Comparison of ENCODE assay signal across 1 mouse cellular context in the genomic region with DNA sequence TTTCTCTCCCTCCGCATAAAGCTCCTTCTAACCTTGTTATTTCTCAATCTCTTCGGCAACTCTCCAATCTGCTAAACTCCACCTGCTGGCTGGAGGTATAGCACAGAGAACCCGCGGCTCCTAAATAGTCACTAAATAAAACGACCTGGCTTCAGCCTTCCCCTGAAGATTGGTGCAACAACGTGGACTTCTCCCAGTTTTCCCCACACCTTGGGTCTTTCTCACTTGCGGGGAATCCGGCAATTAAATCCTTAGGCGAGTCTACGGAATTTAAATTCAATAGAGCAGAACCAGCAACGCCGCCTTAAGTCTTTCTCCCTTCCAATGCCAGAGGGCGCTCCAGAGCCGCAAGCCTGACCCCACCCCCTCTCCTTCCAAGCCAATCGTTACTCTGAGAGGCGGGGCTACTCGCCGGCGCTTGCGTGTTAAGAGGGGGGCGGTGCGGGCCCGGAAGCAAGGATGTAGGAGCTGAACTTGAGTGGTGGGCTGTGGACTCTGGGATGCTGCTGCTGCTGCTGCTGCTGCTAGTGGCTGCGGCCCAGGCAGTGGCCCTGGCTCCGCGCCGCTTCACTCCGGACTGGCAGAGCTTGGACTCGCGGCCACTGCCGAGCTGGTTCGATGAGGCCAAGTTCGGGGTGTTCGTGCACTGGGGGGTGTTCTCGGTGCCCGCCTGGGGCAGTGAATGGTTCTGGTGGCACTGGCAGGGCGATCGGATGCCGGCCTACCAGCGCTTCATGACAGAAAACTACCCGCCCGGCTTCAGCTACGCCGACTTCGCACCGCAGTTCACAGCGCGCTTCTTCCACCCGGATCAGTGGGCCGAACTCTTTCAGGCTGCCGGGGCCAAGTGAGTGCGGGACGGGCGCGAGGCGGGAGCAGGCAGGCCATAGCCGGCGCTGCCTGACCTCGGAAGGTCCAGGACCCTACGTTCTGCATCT.
TF ChIP-seq lines count a peak whose summit lies in the region.

Gene Fuca1, plus strand, starts transcription at position 432 of the 938 bp plus-strand sequence.

TF ChIP-seq in CH12.LX, 34 proteins besides CTCF, POLR2A, EP300 and RAD21 (continued from another document):
- TF ChIP-seq BHLHE40 (IDR thresholded peaks at IDR 0.05; ENCODE audit: low read depth, low read length), result 0 out of 2 replicates have a peak, but pooled peaks have one; percentile 9
- peak; percentile 41; the same call in 1 of the 2 replicates for TF ChIP-seq MAX (IDR thresholded peaks at IDR 0.05; ENCODE audit: low read length)
- TF ChIP-seq RCOR1 (conservative IDR thresholded peaks at IDR 0.05; ENCODE audit: low read depth, low read length), result no peak; the same call in 1 of the 2 replicates
- no peak for TF ChIP-seq PAX5 (IDR thresholded peaks at IDR 0.05; ENCODE audit: low read length)
- TF ChIP-seq TCF12 (IDR thresholded peaks at IDR 0.05; ENCODE audit: low read depth, low read length), result peak; percentile 63; the same call in 1 of the 2 replicates
- TF ChIP-seq GABPA (IDR thresholded peaks at IDR 0.05; ENCODE audit: insufficient replicate concordance, low read depth, low read length), result no peak
- TF ChIP-seq POLR2AphosphoS2 (IDR thresholded peaks at IDR 0.05; ENCODE audit: low read depth, low read length), result 0 out of 2 replicates have a peak, but pooled peaks have one; percentile 35
- TF ChIP-seq KAT2A (IDR thresholded peaks at IDR 0.05; ENCODE audit: insufficient replicate concordance, low read length), result 0 out of 2 replicates have a peak, but pooled peaks have one; percentile 53
- TF ChIP-seq CHD2 (IDR thresholded peaks at IDR 0.05; ENCODE audit: low read length), result peak; percentile 68
- peak; percentile 74 for TF ChIP-seq MEF2A (IDR thresholded peaks at IDR 0.05; ENCODE audit: borderline replicate concordance, low read depth, low read length)
- no peak for TF ChIP-seq JUN (IDR thresholded peaks at IDR 0.05; ENCODE audit: insufficient read depth, low read depth, low read length)
- no peak for TF ChIP-seq CHD1 (IDR thresholded peaks at IDR 0.05; ENCODE audit: low read depth, low read length)
- TF ChIP-seq SMC3 (IDR thresholded peaks at IDR 0.05; ENCODE audit: low read depth, low read length), result peak; percentile 94
- peak; percentile 78 for TF ChIP-seq NELFE (IDR thresholded peaks at IDR 0.05; ENCODE audit: low read depth, low read length)
- no peak for TF ChIP-seq ZNF384 (IDR thresholded peaks at IDR 0.05; ENCODE audit: low read depth, low read length)
- TF ChIP-seq IRF4 (IDR thresholded peaks at IDR 0.05; ENCODE audit: low read depth, low read length), result peak; percentile 49; the same call in 1 of the 2 replicates
- peak; percentile 78 for TF ChIP-seq MXI1 (IDR thresholded peaks at IDR 0.05; ENCODE audit: low read depth, low read length)
- 0 out of 2 replicates have a peak, but pooled peaks have one; percentile 46 for TF ChIP-seq MAZ (IDR thresholded peaks at IDR 0.05; ENCODE audit: low read depth, low read length)
- no peak for TF ChIP-seq TBP (conservative IDR thresholded peaks at IDR 0.05; ENCODE audit: low read depth, low read length)
- no peak for TF ChIP-seq MAFK (IDR thresholded peaks at IDR 0.05; ENCODE audit: insufficient replicate concordance, low read length)
- TF ChIP-seq ETS1 (conservative IDR thresholded peaks at IDR 0.05; ENCODE audit: low read depth, low read length), result no peak; the same call in none of the 2 replicates
- TF ChIP-seq HCFC1 (IDR thresholded peaks at IDR 0.05; ENCODE audit: low read depth, low read length), result peak; percentile 60
- TF ChIP-seq MYC (IDR thresholded peaks at IDR 0.05; ENCODE audit: low read depth, low read length), result 0 out of 2 replicates have a peak, but pooled peaks have one; percentile 53
- peak; percentile 53 for TF ChIP-seq ZC3H11A (IDR thresholded peaks at IDR 0.05; ENCODE audit: low read depth, low read length)
